8 mouse cellular contexts compared by ENCODE assay signal in the genomic region with DNA sequence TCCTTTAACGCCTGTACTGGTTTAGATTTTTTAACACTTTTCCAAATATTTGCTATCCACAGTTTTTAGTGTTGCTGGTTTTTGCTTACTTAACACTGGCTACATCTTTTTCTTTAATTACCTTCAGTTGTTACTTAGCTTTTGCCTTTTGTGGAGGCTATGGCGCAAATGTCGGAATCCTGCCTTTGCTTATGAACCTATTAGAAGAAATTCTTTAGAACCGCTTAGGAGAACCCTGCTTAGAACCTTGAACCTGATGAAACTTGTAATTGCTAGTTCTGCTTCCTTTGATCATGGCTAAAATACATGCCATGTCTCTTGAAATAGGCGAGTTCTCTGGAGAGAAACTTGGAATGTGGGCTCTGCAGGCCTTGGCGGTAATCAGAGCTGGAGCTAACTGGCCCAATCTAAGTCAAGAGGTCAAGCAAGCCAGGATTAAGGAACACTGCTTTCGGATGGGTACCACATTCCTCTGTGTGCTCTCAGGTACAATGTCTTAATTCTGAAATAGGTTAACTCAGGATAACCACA. TPM values are rescaled to one million over a fixed set of nuclear protein-coding genes. Genes with fewer than 3 reads are reported as not detected.
A peak's percentile ranks its signal among the peaks of the same experiment; 100 is the strongest.
DNase-seq lines count a peak whose midpoint lies in the region; ATAC-seq and TF ChIP-seq lines count a peak whose summit lies in the region.

No protein-coding gene starts in this region.

- ATAC-seq in megakaryocyte, adult 5-6 weeks (ENCODE audit: poor library complexity, severe bottlenecking), result no peak
- ATAC-seq in erythroid progenitor cell, adult 5-6 weeks (replicated peaks; ENCODE audit: low FRiP score, poor library complexity, severe bottlenecking), result peak; percentile 7; the same call in 1 of the 2 replicates
- no peak for ATAC-seq in stomach, embryonic 16.5 days (ENCODE audit: insufficient read depth, low FRiP score)

- no peak for TF ChIP-seq CTCF in cerebellum, adult 2 months (IDR thresholded peaks at IDR 0.05; ENCODE audit: borderline replicate concordance, insufficient read depth, low read depth, low read length)

- peak overlapping the region; percentile 89 for H3K4me3 ChIP-seq in megakaryocyte, embryonic 14.5 days (replicated peaks)
- H3K4me3 ChIP-seq in stomach, embryonic 16.5 days (replicated peaks; ENCODE audit: low read length), result peak overlapping the region; percentile 52
- H3K4me3 ChIP-seq in cerebellum, adult 2 months (replicated peaks; ENCODE audit: insufficient read depth, low read depth, low read length), result no peak overlapping the region

- peaks cover 44% of the 10 kb centered on the region for H3K4me1 ChIP-seq in megakaryocyte, embryonic 14.5 days
- peaks cover 32% of the 10 kb centered on the region for H3K4me1 ChIP-seq in stomach, embryonic 16.5 days (ENCODE audit: control insufficient read depth, insufficient read depth, low read length)
- H3K4me1 ChIP-seq in cerebellum, adult 2 months (ENCODE audit: control insufficient read depth, insufficient read depth, low read length), result no peaks in the 10 kb centered on the region

- TF ChIP-seq POLR2A in cerebellum, adult 2 months (IDR thresholded peaks at IDR 0.05; ENCODE audit: borderline replicate concordance, insufficient read depth, low read length), result no peak

- DNase-seq in liver, result peak; percentile 38
- DNase-seq in cerebellum, adult 2 months, result no peak
- DNase-seq in urinary bladder, postnatal 25 days (ENCODE audit: low spot score), result no peak
- DNase-seq in left cerebral cortex, adult 11 months (ENCODE audit: low spot score), result no peak

- no peaks in the 10 kb centered on the region for H3K27me3 ChIP-seq in megakaryocyte, embryonic 14.5 days (replicated peaks)
- H3K27me3 ChIP-seq in stomach, embryonic 16.5 days (ENCODE audit: control insufficient read depth, insufficient read depth, low read length), result no peaks in the 10 kb centered on the region
- H3K27me3 ChIP-seq in cerebellum, adult 2 months (ENCODE audit: control insufficient read depth, insufficient read depth, low read length), result no peaks in the 10 kb centered on the region

- peak overlapping the region; percentile 78 for H3K4me2 ChIP-seq in stomach, embryonic 16.5 days (ENCODE audit: low read depth, low read length)

- peak overlapping the region; percentile 90 for H3K27ac ChIP-seq in stomach, embryonic 16.5 days (ENCODE audit: low read length)
- no peak overlapping the region for H3K27ac ChIP-seq in cerebellum, adult 2 months (ENCODE audit: insufficient read depth, low read length)

- no peaks in the 10 kb centered on the region for H3K9me3 ChIP-seq in megakaryocyte, embryonic 14.5 days
- no peaks in the 10 kb centered on the region for H3K9me3 ChIP-seq in stomach, embryonic 16.5 days (replicated peaks; ENCODE audit: control insufficient read depth, low read length)

- no peaks in the 10 kb centered on the region for H3K36me3 ChIP-seq in megakaryocyte, embryonic 14.5 days (replicated peaks; ENCODE audit: low read length)
- H3K36me3 ChIP-seq in stomach, embryonic 16.5 days (ENCODE audit: control insufficient read depth, insufficient read depth, low read length), result no peaks in the 10 kb centered on the region

- H3K9ac ChIP-seq in stomach, embryonic 16.5 days (ENCODE audit: low read length), result peak overlapping the region; percentile 64

- WGBS in stomach, embryonic 16.5 days, result 8% methylated on average over 7 of the region's 7 CpGs
- 77% methylated on average over 7 of the region's 7 CpGs for WGBS in cerebellum, adult 2 months

RNA-seq across cellular contexts. Expression of gene Hist1h3d, which starts 0.9 kb away (rescaled TPM):
- 4.6 and 5.9 TPM in 2 replicates for polyA plus RNA-seq in megakaryocyte, embryonic 14.5 days (2012; ENCODE audit: insufficient read depth, low replicate concordance)
- 150 and 159 TPM in 2 replicates for total RNA-seq in megakaryocyte, adult 5-6 weeks (2015)
- 86.3 and 96.3 TPM in 2 replicates for total RNA-seq in megakaryocyte, adult 5-6 weeks (2017)
- 379 and 393 TPM in 2 replicates for total RNA-seq in erythroid progenitor cell, adult 5-6 weeks (2015; ENCODE audit: low replicate concordance)
- total RNA-seq in erythroid progenitor cell, adult 5-6 weeks (2017; ENCODE audit: low replicate concordance), result 236 and 363 TPM in 2 replicates
- 6.3 and 6.5 TPM in 2 replicates for polyA plus RNA-seq in stomach, embryonic 16.5 days (2015; fragmentation: Nextera tagmentation; extraction: Ambion mirVana)
- polyA plus RNA-seq in cerebellum, adult 2 months (2012; rRNA removed), result 2.0 and 2.8 TPM in 2 replicates

RNA-seq across cellular contexts. Expression of gene Hist1h2ad, which starts 2.2 kb away (rescaled TPM):
- polyA plus RNA-seq in megakaryocyte, embryonic 14.5 days (2012; ENCODE audit: insufficient read depth, low replicate concordance), result 9.6 TPM in 1 of 2 replicates, not detected in the other
- total RNA-seq in megakaryocyte, adult 5-6 weeks (2015), result 3.2 and 3.6 TPM in 2 replicates
- total RNA-seq in megakaryocyte, adult 5-6 weeks (2017), result 93.7 and 99.2 TPM in 2 replicates
- 9.0 and 15.1 TPM in 2 replicates for total RNA-seq in erythroid progenitor cell, adult 5-6 weeks (2015; ENCODE audit: low replicate concordance)
- total RNA-seq in erythroid progenitor cell, adult 5-6 weeks (2017; ENCODE audit: low replicate concordance), result 2,771 and 6,356 TPM in 2 replicates
- 2.5 TPM in 2 replicates for polyA plus RNA-seq in stomach, embryonic 16.5 days (2015; fragmentation: Nextera tagmentation; extraction: Ambion mirVana)
- polyA plus RNA-seq in cerebellum, adult 2 months (2012; rRNA removed), result 1.2 and 1.9 TPM in 2 replicates

RNA-seq across cellular contexts. Expression of gene Hist1h2bf, which starts 2.4 kb away (rescaled TPM):
- 7.6 and 73.0 TPM in 2 replicates for polyA plus RNA-seq in megakaryocyte, embryonic 14.5 days (2012; ENCODE audit: insufficient read depth, low replicate concordance)
- total RNA-seq in megakaryocyte, adult 5-6 weeks (2015), result 449 and 490 TPM in 2 replicates
- 736 and 744 TPM in 2 replicates for total RNA-seq in megakaryocyte, adult 5-6 weeks (2017)
- 1,210 and 1,460 TPM in 2 replicates for total RNA-seq in erythroid progenitor cell, adult 5-6 weeks (2015; ENCODE audit: low replicate concordance)
- total RNA-seq in erythroid progenitor cell, adult 5-6 weeks (2017; ENCODE audit: low replicate concordance), result 1,557 and 1,840 TPM in 2 replicates
- polyA plus RNA-seq in stomach, embryonic 16.5 days (2015; fragmentation: Nextera tagmentation; extraction: Ambion mirVana), result 1.7 and 3.0 TPM in 2 replicates
- 0.65 and 0.98 TPM in 2 replicates for polyA plus RNA-seq in cerebellum, adult 2 months (2012; rRNA removed)

RNA-seq across cellular contexts. Expression of gene Hist1h4d, which starts 5.0 kb away (rescaled TPM):
- 16.4 and 20.4 TPM in 2 replicates for polyA plus RNA-seq in megakaryocyte, embryonic 14.5 days (2012; ENCODE audit: insufficient read depth, low replicate concordance)
- 655 and 672 TPM in 2 replicates for total RNA-seq in megakaryocyte, adult 5-6 weeks (2015)
- 1,182 and 1,443 TPM in 2 replicates for total RNA-seq in megakaryocyte, adult 5-6 weeks (2017)
- total RNA-seq in erythroid progenitor cell, adult 5-6 weeks (2015; ENCODE audit: low replicate concordance), result 1,614 and 1,995 TPM in 2 replicates
- 2,133 and 2,242 TPM in 2 replicates for total RNA-seq in erythroid progenitor cell, adult 5-6 weeks (2017; ENCODE audit: low replicate concordance)
- 60.7 and 86.3 TPM in 2 replicates for polyA plus RNA-seq in stomach, embryonic 16.5 days (2015; fragmentation: Nextera tagmentation; extraction: Ambion mirVana)
- 5.8 and 8.0 TPM in 2 replicates for polyA plus RNA-seq in cerebellum, adult 2 months (2012; rRNA removed)

RNA-seq across cellular contexts. Expression of gene Hist1h2bg, which starts 5.2 kb away (rescaled TPM):
- 16.8 and 28.8 TPM in 2 replicates for polyA plus RNA-seq in megakaryocyte, embryonic 14.5 days (2012; ENCODE audit: insufficient read depth, low replicate concordance)
- 325 and 384 TPM in 2 replicates for total RNA-seq in megakaryocyte, adult 5-6 weeks (2015)
- total RNA-seq in megakaryocyte, adult 5-6 weeks (2017), result 1,715 and 1,721 TPM in 2 replicates
- 851 and 976 TPM in 2 replicates for total RNA-seq in erythroid progenitor cell, adult 5-6 weeks (2015; ENCODE audit: low replicate concordance)
- total RNA-seq in erythroid progenitor cell, adult 5-6 weeks (2017; ENCODE audit: low replicate concordance), result 2,677 and 3,057 TPM in 2 replicates
- polyA plus RNA-seq in stomach, embryonic 16.5 days (2015; fragmentation: Nextera tagmentation; extraction: Ambion mirVana), result 16.8 and 17.5 TPM in 2 replicates
- polyA plus RNA-seq in cerebellum, adult 2 months (2012; rRNA removed), result 7.3 and 9.3 TPM in 2 replicates
